Mouse (Mus musculus) kidney, adult 11 months (tissue): ENCODE data around the gene Phf8.
"Not testable (repeated sequence)": the region's sequence is repeated elsewhere in the genome, so short reads cannot be mapped to it uniquely, and the experiment has no call there.

Experiments used
- DNase-seq: peaks from one replicate; pipeline ENCODE4 v3.0.0; 2022

The Phf8 gene

GRCm38 (mm10) chrX:151520458-151521322, at the start of gene Phf8:
Gene Phf8 (plus strand): TSS chrX:151520672.
- DNase-seq: peak; percentile 97

GRCm38 (mm10) chrX:151488128-151488527, 32.3 kb upstream of the Phf8 start:
- no peak for DNase-seq

GRCm38 (mm10) chrX:151493269-151493668, 27.2 kb upstream of the Phf8 start:
- DNase-seq: not testable (repeated sequence)

- DNase-seq: no peak
These were observed 23.9 kb upstream of the Phf8 start for GRCm38 (mm10) chrX:151496596-151496995.

GRCm38 (mm10) chrX:151508536-151508935, 11.9 kb upstream of the Phf8 start:
- DNase-seq: no peak

- no peak for DNase-seq
These were observed 10.6 kb upstream of the Phf8 start for GRCm38 (mm10) chrX:151509906-151510305.

GRCm38 (mm10) chrX:151513066-151513465, 7.4 kb upstream of the Phf8 start:
- no peak for DNase-seq

GRCm38 (mm10) chrX:151513694-151514093, 6.8 kb upstream of the Phf8 start:
- no peak for DNase-seq

- no peak for DNase-seq
These were observed 2.3 kb upstream of the Phf8 start for GRCm38 (mm10) chrX:151518181-151518580.

GRCm38 (mm10) chrX:151520127-151520457, 380 bp upstream of the Phf8 start:
- no peak for DNase-seq

GRCm38 (mm10) chrX:151521786-151522522, 1.5 kb downstream of the Phf8 start:
- peak; percentile 9 for DNase-seq

GRCm38 (mm10) chrX:151553356-151553755, 32.9 kb downstream of the Phf8 start:
- DNase-seq: no peak

GRCm38 (mm10) chrX:151575166-151575565, 54.7 kb downstream of the Phf8 start:
- no peak for DNase-seq

- no peak for DNase-seq
These were observed 122.9 kb downstream of the Phf8 start for GRCm38 (mm10) chrX:151643386-151643785.

GRCm38 (mm10) chrX:151653744-151654143, 133.3 kb downstream of the Phf8 start:
- DNase-seq: no peak

- DNase-seq: no peak
These were observed 154.2 kb downstream of the Phf8 start for GRCm38 (mm10) chrX:151674492-151675171.
